ENCODE assay signal across 27 mouse cellular contexts in the genomic region with DNA sequence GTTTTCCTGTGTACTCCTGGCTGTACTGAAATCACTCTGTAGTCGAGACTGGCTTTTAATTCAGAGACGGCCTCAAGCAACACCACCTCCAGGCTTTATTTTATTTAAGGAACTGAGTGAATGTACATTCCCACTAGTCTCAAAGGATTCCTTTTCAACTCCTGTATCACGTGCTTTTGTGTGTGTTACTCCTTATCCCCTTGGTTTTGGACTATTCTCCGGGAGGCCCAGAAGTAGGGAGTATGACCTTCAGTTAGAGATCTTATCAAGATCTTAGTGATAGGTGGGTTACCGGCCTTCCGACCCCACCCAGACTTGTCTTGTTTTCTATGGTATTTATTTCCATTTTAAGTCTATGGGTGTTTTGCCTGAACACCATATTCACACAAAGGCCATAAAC.
"Had no signal": no experiment of that assay in that cellular context is flagged by ENCODE, and none has a peak within 500 bp of the region (broad histone marks: within the 10 kb centered on the region; RNA-seq: fewer than 3 reads in every experiment).

No protein-coding gene starts in this region.

- H3K27me3 ChIP-seq: kidney, embryonic 15.5 days; limb, embryonic 12.5 days; limb, embryonic 15.5 days; lung, embryonic 15.5 days; megakaryocyte, embryonic 14.5 days; midbrain, embryonic 13.5 days; neural tube, embryonic 12.5 days; neural tube, embryonic 15.5 days had no signal

- H3K27ac ChIP-seq: kidney, embryonic 15.5 days; left cerebral cortex, adult 2 months; limb, embryonic 12.5 days; limb, embryonic 15.5 days; liver, embryonic 14.5 days; lung, embryonic 15.5 days; midbrain, embryonic 10.5 days; midbrain, embryonic 13.5 days; neural tube, embryonic 12.5 days; neural tube, embryonic 15.5 days; stomach, postnatal 0 days had no signal

- H3K9ac ChIP-seq: kidney, embryonic 15.5 days; limb, embryonic 12.5 days; limb, embryonic 15.5 days; liver, embryonic 14.5 days; liver, postnatal 0 days; lung, embryonic 15.5 days; midbrain, embryonic 13.5 days; neural tube, embryonic 12.5 days; neural tube, embryonic 15.5 days had no signal

- H3K4me2 ChIP-seq: kidney, embryonic 15.5 days; limb, embryonic 12.5 days; limb, embryonic 15.5 days; liver, embryonic 11.5 days; lung, embryonic 15.5 days; midbrain, embryonic 13.5 days; neural tube, embryonic 12.5 days; neural tube, embryonic 15.5 days had no signal

- H3K4me3 ChIP-seq: kidney, embryonic 15.5 days; left cerebral cortex, adult 2 months; limb, embryonic 12.5 days; limb, embryonic 15.5 days; lung, embryonic 15.5 days; megakaryocyte, embryonic 14.5 days; midbrain, embryonic 10.5 days; midbrain, embryonic 13.5 days; neural tube, embryonic 12.5 days; neural tube, embryonic 15.5 days had no signal

- DNase-seq: kidney, adult 8-10 months; kidney, postnatal 10 days; kidney, postnatal 36 days; layer of hippocampus, postnatal 36 days; left cerebral cortex, postnatal 4 days; liver, postnatal 0 days; lung, postnatal 10 days; lung, postnatal 36 days; right cerebral cortex, adult 18-20 months; right cerebral cortex, postnatal 14 days; right cerebral cortex, postnatal 4 days; thymus, adult 2 months; thymus, postnatal 14 days; thymus, postnatal 4 days had no signal

- ATAC-seq: liver, postnatal 0 days; midbrain, embryonic 13.5 days had no signal

- H3K36me3 ChIP-seq: kidney, embryonic 15.5 days; limb, embryonic 12.5 days; limb, embryonic 15.5 days; lung, embryonic 15.5 days; midbrain, embryonic 10.5 days; midbrain, embryonic 13.5 days; neural tube, embryonic 12.5 days; neural tube, embryonic 15.5 days had no signal

- H3K9me3 ChIP-seq: kidney, embryonic 15.5 days; limb, embryonic 12.5 days; limb, embryonic 15.5 days; lung, embryonic 15.5 days; megakaryocyte, embryonic 14.5 days; midbrain, embryonic 10.5 days; midbrain, embryonic 13.5 days; neural tube, embryonic 12.5 days; neural tube, embryonic 15.5 days had no signal
